Mouse (Mus musculus): ENCODE results near the gene Eaf1. TPM values are rescaled to one million over a fixed set of nuclear protein-coding genes. Genes with fewer than 3 reads are reported as not detected.

The Eaf1 gene
- total RNA-seq, 2 experiments from 2014 or later = 21.0 to 32.3 TPM

GRCm38 (mm10) chr14:31503406-31503805, 9.2 kb downstream of the Eaf1 start:
- ATAC-seq (replicated peaks; ENCODE audit: low FRiP score, poor library complexity, severe bottlenecking) = no peak

- no peak for ATAC-seq (replicated peaks; ENCODE audit: low FRiP score, poor library complexity, severe bottlenecking)
Observed at GRCm38 (mm10) chr14:31506456-31506855, 12.3 kb downstream of the Eaf1 start.

- no peak for ATAC-seq (replicated peaks; ENCODE audit: low FRiP score, poor library complexity, severe bottlenecking)
Observed at GRCm38 (mm10) chr14:31509911-31510310, 15.7 kb downstream of the Eaf1 start.

- ATAC-seq (replicated peaks; ENCODE audit: low FRiP score, poor library complexity, severe bottlenecking) = no peak
Observed at GRCm38 (mm10) chr14:31510322-31510721, 16.1 kb downstream of the Eaf1 start.

- ATAC-seq (replicated peaks; ENCODE audit: low FRiP score, poor library complexity, severe bottlenecking) = no peak
Observed at GRCm38 (mm10) chr14:31515895-31516294, 21.7 kb downstream of the Eaf1 start.

GRCm38 (mm10) chr14:31519165-31519564, 25.0 kb downstream of the Eaf1 start:
- no peak for ATAC-seq (replicated peaks; ENCODE audit: low FRiP score, poor library complexity, severe bottlenecking)

GRCm38 (mm10) chr14:31521318-31521717, 27.1 kb downstream of the Eaf1 start:
- no peak for ATAC-seq (replicated peaks; ENCODE audit: low FRiP score, poor library complexity, severe bottlenecking)

GRCm38 (mm10) chr14:31525040-31525810, 31.0 kb downstream of the Eaf1 start:
- ATAC-seq (replicated peaks; ENCODE audit: low FRiP score, poor library complexity, severe bottlenecking) = no peak

- ATAC-seq (replicated peaks; ENCODE audit: low FRiP score, poor library complexity, severe bottlenecking) = no peak
Observed at GRCm38 (mm10) chr14:31530847-31531246, 36.6 kb downstream of the Eaf1 start.

- ATAC-seq (replicated peaks; ENCODE audit: low FRiP score, poor library complexity, severe bottlenecking) = no peak
Observed at GRCm38 (mm10) chr14:31531506-31532148, 37.4 kb downstream of the Eaf1 start.

GRCm38 (mm10) chr14:31532656-31533055, 38.5 kb downstream of the Eaf1 start:
- no peak for ATAC-seq (replicated peaks; ENCODE audit: low FRiP score, poor library complexity, severe bottlenecking)

GRCm38 (mm10) chr14:31537298-31537697, 43.1 kb downstream of the Eaf1 start:
- no peak for ATAC-seq (replicated peaks; ENCODE audit: low FRiP score, poor library complexity, severe bottlenecking)

- no peak for ATAC-seq (replicated peaks; ENCODE audit: low FRiP score, poor library complexity, severe bottlenecking)
Observed at GRCm38 (mm10) chr14:31543885-31544442, 49.8 kb downstream of the Eaf1 start.

GRCm38 (mm10) chr14:31555021-31555420, 60.8 kb downstream of the Eaf1 start:
- no peak for ATAC-seq (replicated peaks; ENCODE audit: low FRiP score, poor library complexity, severe bottlenecking)

- ATAC-seq (replicated peaks; ENCODE audit: low FRiP score, poor library complexity, severe bottlenecking) = no peak
Observed at GRCm38 (mm10) chr14:31555963-31556434, 61.8 kb downstream of the Eaf1 start.

GRCm38 (mm10) chr14:31556526-31557260, 62.5 kb downstream of the Eaf1 start:
- no peak for ATAC-seq (replicated peaks; ENCODE audit: low FRiP score, poor library complexity, severe bottlenecking)

GRCm38 (mm10) chr14:31557273-31557672, 63.1 kb downstream of the Eaf1 start:
- no peak for ATAC-seq (replicated peaks; ENCODE audit: low FRiP score, poor library complexity, severe bottlenecking)

GRCm38 (mm10) chr14:31557784-31558183, 63.6 kb downstream of the Eaf1 start:
- ATAC-seq (replicated peaks; ENCODE audit: low FRiP score, poor library complexity, severe bottlenecking) = no peak

GRCm38 (mm10) chr14:31559216-31559615, 65.0 kb downstream of the Eaf1 start:
- no peak for ATAC-seq (replicated peaks; ENCODE audit: low FRiP score, poor library complexity, severe bottlenecking)

Measured in erythroid progenitor cell, adult 5-6 weeks (primary cell).